Mouse (Mus musculus): ENCODE results near the gene Tmem253.
A peak's percentile ranks its signal among the peaks of the same experiment; 100 is the strongest.

DNA sequence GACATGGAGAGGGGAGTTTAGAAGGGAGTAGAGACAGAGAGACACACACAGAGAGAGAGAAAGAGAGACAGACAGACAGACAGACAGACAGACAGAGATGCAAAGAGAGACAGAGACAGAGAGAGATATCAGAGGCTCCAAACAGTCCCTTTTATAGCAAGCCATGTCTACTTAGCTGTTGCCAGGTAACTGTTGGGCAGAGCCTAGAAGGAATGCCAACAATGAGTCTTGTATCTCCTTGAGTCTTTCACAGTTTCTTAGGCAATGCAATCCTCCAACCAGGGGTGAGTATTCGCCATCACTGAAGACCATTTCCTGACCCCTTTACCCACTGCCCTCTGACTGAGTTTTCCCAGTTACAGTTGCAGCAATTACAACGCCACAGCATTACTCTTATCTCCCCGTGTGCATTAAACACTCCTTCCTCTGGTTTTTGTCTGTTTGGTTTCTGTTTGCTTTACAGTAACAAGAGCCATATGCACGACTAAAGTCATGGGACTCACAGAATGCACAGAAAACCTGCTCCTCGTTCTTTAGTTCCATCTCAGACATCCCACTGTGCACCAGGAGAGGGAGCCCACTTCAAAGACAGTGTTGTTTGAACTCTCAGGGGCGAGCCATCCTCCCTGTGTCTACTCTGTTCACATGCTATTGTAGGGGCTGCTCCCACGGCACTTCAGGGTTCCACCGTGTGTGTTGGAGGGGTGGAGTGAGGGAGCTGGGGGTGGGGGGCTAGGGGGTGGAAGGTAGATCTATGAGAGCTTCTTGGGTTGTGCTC, 29.6 kb downstream of the Tmem253 start:
- peak; percentile 64 for TF ChIP-seq CTCF (IDR thresholded peaks at IDR 0.05; ENCODE audit: low read depth)
- no peak for TF ChIP-seq EP300 (IDR thresholded peaks at IDR 0.05; ENCODE audit: low read depth)
